Mouse (Mus musculus): ENCODE data around the gene Slc7a10. TPM values are rescaled to one million over a fixed set of nuclear protein-coding genes. Genes with fewer than 3 reads are reported as not detected.
"Not testable (repeated sequence)": the region's sequence is repeated elsewhere in the genome, so short reads cannot be mapped to it uniquely, and the experiment has no call there.

Gene Slc7a10
- polyA plus RNA-seq, 1 experiment from 2014 or later = 0.35 TPM

DNA sequence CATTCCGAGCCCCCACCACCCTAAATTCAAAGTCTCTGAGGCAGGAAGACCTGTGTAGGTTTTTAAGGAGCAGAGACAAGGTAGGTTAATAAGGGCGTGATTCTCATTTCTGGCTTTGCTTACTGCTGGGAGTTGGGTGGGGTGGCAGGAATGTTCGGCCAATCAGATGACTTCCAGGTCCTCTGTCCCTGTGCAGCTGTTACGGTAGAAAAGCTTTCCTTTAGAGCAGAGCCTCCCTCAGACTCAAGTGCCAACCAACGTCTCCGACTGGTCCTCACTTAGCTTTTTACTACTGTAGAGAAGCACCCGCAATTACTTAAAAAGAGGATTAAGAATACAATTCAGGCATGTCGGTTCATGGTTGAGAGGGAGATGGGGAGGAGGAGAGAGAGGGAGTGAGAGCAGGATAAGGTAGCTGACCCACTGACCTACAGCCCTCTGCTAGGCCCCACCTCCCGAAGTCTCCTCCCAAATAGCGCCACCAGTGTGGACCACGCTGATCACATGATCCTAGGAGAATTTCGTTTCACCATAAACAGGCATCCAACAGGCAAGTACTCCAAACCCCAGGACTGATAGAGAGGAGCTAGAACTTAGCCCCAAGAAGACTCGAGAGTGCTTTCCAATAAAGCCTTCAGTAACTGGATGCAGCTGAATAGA lies 46.7 kb downstream of the Slc7a10 start:
- WGBS = 26% methylated on average over 13 of the region's 13 CpGs
- Histone ChIP-seq H3K36me3 (no peaks in the 10 kb centered on the region), H3K27me3 (ENCODE audit: low read depth, poor library complexity, severe bottlenecking) (no peaks in the 10 kb centered on the region), H3K9me3 (replicated peaks) (peaks cover 7% of the 10 kb centered on the region; the same call in 1 of the 2 replicates), H3K4me3 (0 out of 2 replicates have a peak overlapping the region, but pooled peaks have one; percentile 5), H3K27ac (replicated peaks) (no peak overlapping the region; the same call in 1 of the 2 replicates), H3K4me1 (peaks cover 18% of the 10 kb centered on the region)
- DNase-seq (ENCODE audit: low spot score) = peak; percentile 27

DNA sequence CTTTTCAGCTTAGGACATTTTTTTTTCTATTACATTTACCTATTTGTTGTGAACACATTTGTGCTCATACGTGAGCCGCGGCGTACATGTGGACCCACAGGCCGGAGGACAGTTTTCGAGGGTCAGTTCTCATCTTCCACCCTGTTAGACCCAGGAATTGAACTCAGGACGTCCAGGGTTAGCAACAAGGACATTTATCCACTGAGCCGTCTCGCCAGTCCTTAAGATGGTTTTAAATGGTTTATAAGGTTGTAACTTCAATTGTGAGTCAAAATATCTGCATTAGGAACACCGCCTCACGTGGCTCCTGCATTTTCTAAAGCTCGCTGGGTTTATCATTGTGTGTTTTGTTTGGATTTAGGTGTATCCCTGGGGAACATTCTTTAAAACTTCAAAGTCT lies 47.7 kb downstream of the Slc7a10 start:
- peaks cover 7% of the 10 kb centered on the region; the same call in 1 of the 2 replicates for H3K9me3 ChIP-seq (replicated peaks)
- H3K27me3 ChIP-seq (ENCODE audit: low read depth, poor library complexity, severe bottlenecking) = no peaks in the 10 kb centered on the region
- no peak for DNase-seq (ENCODE audit: low spot score)
- no peaks in the 10 kb centered on the region for H3K36me3 ChIP-seq
- peak overlapping the region; percentile 89 for H3K27ac ChIP-seq (replicated peaks)
- 45% methylated on average over 12 of the region's 12 CpGs for WGBS
- H3K4me1 ChIP-seq = peaks cover 18% of the 10 kb centered on the region
- H3K4me3 ChIP-seq = peak overlapping the region; percentile 69

DNA sequence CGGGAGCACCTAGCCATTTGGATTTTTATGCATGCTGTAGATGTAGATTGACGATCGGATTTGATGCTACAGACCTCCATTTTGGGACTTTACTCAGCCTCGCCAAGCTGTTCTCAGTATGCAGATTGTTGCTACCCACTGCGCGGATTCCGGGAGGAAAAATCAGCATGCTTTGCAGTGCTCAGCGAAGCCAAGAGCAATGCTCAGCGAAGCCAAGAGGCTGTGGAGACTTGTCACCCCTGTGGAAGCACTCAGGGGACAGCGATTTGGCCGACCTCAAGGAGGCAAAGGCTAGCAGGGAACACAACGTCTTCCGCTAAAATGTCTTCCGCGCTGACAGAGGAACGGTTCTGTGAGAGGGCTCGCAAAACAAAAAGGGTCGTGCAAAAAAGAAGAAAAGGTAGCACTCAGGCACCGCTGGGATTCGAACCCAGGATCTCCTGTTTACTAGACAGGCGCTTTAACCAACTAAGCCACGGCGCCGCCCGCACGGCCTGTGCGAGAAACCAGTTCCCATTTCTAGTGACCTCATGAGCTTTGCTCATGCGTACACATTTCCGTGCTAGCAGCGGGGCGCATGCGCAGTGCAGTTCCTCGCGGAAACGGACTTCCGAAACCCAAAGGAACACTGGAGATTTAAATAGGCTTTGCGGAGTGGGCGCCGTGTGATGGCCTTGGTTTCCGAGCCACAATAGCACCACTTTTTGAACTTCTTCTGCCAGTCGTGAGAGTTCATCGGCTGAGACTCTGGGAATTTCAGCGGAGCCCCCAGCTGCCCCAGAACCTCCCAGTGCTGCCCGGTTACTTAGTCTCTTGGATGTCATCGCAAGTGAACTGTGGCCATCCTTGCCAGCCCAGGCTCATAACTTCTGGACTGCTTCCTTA lies 48.4 kb downstream of the Slc7a10 start:
- Histone ChIP-seq H3K4me1 (peaks cover 18% of the 10 kb centered on the region), H3K27me3 (ENCODE audit: low read depth, poor library complexity, severe bottlenecking) (no peaks in the 10 kb centered on the region), H3K36me3 (no peaks in the 10 kb centered on the region), H3K27ac (replicated peaks) (peak overlapping the region; percentile 89), H3K4me3 (peak overlapping the region; percentile 69), H3K9me3 (replicated peaks) (peaks cover 7% of the 10 kb centered on the region; the same call in 1 of the 2 replicates)
- peak; percentile 98 for DNase-seq (ENCODE audit: low spot score)
- under 1% methylated on average over 45 of the region's 45 CpGs for WGBS

DNA sequence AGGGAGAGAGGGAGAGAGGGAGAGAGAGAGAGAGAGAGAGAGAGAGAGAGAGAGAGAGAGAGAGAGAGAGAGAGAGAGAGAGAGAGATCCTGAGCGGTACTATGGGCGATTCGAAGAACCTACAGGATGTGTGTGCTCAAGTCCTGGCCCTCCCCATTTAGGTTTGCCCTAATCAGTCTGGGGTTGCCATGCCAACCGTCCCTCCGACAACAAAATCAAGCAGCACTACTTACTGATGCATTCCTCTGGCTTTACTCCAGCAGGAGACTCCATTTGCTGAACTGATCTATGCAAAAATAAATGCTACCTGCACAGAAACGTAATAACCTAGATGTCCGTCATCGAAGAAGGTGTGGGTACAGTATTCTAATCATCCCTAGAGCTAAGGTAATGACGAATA lies 49.1 kb downstream of the Slc7a10 start:
- 17% methylated on average over 9 of the region's 9 CpGs for WGBS
- H3K27me3 ChIP-seq (ENCODE audit: low read depth, poor library complexity, severe bottlenecking) = no peaks in the 10 kb centered on the region
- DNase-seq (ENCODE audit: low spot score) = peak; percentile 73
- peaks cover 18% of the 10 kb centered on the region for H3K4me1 ChIP-seq
- H3K36me3 ChIP-seq = no peaks in the 10 kb centered on the region
- H3K9me3 ChIP-seq (replicated peaks) = peaks cover 7% of the 10 kb centered on the region; the same call in 1 of the 2 replicates
- peak overlapping the region; percentile 69 for H3K4me3 ChIP-seq
- H3K27ac ChIP-seq (replicated peaks) = peak overlapping the region; percentile 89

DNA sequence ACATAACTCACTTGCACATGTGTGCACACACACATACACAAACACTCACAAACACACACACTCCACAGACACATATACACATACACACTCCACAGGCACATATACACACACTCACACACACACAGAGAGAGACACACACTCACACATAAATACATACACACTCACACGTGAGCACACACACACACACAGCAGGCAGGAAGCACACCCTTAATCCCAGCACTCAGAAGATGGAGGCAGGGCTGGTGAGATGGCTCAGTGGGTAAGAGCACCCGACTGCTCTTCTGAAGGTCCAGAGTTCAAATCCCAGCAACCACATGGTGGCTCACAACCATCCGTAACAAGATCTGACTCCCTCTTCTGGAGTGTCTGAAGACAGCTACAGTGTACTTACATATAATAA lies 51.8 kb downstream of the Slc7a10 start:
- WGBS = 77% methylated on average over 3 of the region's 3 CpGs
- DNase-seq (ENCODE audit: low spot score) = not testable (repeated sequence)

More for the DNA sequence above, 51.8 kb downstream of the Slc7a10 start:
- peaks cover 16% of the 10 kb centered on the region for H3K4me1 ChIP-seq
- H3K4me3 ChIP-seq; H3K9me3 ChIP-seq (replicated peaks); H3K27me3 ChIP-seq (ENCODE audit: low read depth, poor library complexity, severe bottlenecking); H3K36me3 ChIP-seq; H3K27ac ChIP-seq (replicated peaks): not testable (repeated sequence)

Other genes with a start within 250 kb of the Slc7a10 start
- 44.9 and 45.7 TPM in 2 replicates for gene Cebpg, start 129.8 kb upstream of the Slc7a10 start, polyA plus RNA-seq (2016; fragmentation: Nextera tagmentation; extraction: Ambion mirVana)
- 0.35 and 0.38 TPM in 2 replicates for gene Cebpa, start 67.1 kb upstream of the Slc7a10 start, polyA plus RNA-seq (2016; fragmentation: Nextera tagmentation; extraction: Ambion mirVana)
- 11.9 and 13.5 TPM in 2 replicates for gene Lrp3, start 29.1 kb downstream of the Slc7a10 start, polyA plus RNA-seq (2016; fragmentation: Nextera tagmentation; extraction: Ambion mirVana)
- gene Gpatch1, start 132.1 kb downstream of the Slc7a10 start, polyA plus RNA-seq (2016; fragmentation: Nextera tagmentation; extraction: Ambion mirVana) = 16.8 and 17.5 TPM in 2 replicates
- 3.2 and 3.7 TPM in 2 replicates for gene Rhpn2, start 147.8 kb downstream of the Slc7a10 start, polyA plus RNA-seq (2016; fragmentation: Nextera tagmentation; extraction: Ambion mirVana)
- gene Faap24, start 210.5 kb downstream of the Slc7a10 start, polyA plus RNA-seq (2016; fragmentation: Nextera tagmentation; extraction: Ambion mirVana) = 25.2 and 25.3 TPM in 2 replicates
- 65.8 and 67.0 TPM in 2 replicates for gene Cep89, start 210.7 kb downstream of the Slc7a10 start, polyA plus RNA-seq (2016; fragmentation: Nextera tagmentation; extraction: Ambion mirVana)

Data from midbrain, embryonic 10.5 days (tissue).